Mouse (Mus musculus) liver (tissue): ENCODE measurements around the gene Stat2.
"Not testable (repeated sequence)": the region's sequence is repeated elsewhere in the genome, so short reads cannot be mapped to it uniquely, and the experiment has no call there.

Experiments
- DNase-seq: peaks from one replicate; pipeline ENCODE4 v3.0.0-alpha.2; 2020; ENCODE audit warnings: mixed read lengths

Stat2 gene

GRCm38 (mm10) chr10:128259946-128260345 lies 10.4 kb upstream of the Stat2 start:
- no peak for DNase-seq

DNA sequence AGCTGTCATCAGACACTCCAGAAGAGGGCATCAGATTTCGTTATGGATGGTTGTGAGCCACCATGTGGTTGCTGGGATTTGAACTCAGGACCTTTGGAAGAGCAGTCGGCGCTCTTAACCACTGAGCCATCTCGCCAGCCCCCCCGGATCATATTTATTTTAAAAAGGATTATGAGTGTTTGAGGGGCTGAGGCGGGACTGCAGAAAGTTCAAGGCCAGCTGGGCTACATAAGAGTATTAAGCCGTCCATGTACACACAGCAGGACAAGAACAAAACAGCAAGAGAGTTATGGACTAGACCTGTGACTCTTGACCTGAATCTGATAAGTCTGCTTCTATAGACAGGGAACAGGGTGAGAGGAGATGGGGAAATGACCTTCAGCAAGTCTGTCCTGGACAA lies 10.0 kb upstream of the Stat2 start:
- DNase-seq: not testable (repeated sequence)

- no peak for DNase-seq
Measured at GRCm38 (mm10) chr10:128262300-128262699, 8.1 kb upstream of the Stat2 start.

DNA sequence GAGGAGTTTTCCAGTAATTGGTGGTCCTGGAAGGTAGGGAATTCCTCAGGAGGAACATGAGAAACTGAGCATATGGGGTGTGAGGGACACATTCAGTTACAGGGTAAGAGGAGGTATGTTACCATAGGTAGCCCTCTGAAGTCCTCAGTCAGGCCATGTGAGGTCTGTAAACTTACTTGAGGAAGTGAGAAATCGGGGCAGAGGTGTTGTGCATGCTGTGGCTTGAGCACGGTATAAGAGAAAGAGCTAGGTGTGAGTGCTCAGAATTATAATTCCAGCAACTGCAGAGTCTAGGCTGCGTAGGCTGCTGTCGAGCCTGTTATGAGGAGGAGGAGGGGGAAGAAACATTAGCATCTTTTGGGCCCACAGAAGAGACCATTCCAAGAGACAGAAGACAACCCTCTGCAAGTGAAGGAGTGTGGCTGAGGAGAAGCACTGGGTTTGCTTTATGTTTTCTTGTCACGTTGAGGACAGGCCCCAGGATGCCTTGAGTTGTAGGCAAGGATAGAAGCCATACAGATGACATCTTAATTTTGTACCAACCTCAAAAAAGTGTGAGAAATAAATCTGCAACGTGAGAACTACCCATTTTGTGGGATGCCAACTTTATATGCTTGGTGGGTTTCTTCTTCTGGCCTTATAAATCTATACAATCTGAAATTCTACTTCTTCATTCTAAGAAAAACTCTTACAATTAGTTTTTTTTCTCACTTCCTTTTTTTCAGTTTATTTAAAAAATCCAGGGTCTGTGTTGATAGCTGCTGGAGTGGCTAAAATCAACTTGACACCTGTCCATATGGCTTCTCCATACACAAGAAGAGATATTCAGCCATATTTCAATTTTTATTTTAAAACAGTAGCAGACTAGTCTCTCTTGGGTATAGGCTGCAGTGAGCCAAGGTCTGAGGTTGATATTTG lies 6.7 kb upstream of the Stat2 start:
- no peak for DNase-seq

GRCm38 (mm10) chr10:128268371-128268770 lies 2.0 kb upstream of the Stat2 start, which contains the start of gene Apof:
TSS of gene Apof (plus strand) at chr10:128268671.
- peak; percentile 46 for DNase-seq

DNA sequence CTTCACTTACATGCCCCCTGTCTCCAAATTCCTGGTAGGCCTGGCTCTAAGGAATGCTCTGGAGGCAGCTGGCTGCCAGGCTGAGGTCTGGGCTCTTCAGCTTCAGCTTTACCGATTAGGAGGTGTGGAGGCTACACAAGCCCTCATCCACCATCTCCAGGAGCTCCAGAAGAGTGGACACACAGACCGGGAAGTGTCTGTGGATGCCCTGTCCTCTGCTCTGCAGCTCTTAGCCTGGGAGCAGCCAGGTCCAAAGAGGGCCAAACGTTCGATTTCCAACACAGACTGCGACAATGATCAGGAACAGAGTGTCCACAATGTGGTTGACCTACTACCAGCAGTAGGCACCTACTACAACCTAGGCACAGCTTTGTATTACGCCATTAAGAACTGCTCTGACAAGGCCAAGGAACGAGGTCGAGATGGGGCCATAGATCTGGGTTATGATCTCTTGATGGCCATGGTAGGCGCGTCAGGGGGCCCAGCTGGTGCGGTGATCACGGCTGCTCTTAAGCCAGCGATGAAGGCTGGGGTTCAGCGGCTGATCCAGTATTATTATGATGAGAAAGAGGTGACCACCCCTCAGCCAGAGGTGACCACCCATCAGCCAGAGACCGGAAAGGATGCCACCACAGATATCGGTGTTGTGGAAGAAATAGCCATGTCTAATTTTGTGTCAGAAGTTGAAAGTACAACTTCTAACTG lies 1.0 kb upstream of the Stat2 start:
- no peak for DNase-seq

DNA sequence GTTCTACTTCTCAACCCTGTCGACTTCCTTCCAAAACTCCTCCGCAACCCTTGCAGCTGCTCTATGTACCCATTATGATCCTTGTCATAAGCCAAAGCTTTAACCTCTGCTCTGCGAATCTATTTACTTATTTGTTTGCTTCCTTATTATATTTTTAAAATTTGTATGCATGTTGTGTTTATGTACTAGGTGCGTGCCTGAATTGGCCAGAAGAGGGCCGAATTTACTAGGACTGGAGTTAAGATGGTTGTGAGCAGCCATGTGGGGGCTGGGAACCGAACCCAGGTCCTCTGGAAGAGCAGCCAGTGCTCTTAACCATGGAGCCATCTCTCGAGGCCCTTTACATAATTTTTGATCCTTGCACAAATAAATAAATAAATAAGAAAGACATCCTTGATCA lies 507 bp downstream of the Stat2 start:
- no peak for DNase-seq

DNA sequence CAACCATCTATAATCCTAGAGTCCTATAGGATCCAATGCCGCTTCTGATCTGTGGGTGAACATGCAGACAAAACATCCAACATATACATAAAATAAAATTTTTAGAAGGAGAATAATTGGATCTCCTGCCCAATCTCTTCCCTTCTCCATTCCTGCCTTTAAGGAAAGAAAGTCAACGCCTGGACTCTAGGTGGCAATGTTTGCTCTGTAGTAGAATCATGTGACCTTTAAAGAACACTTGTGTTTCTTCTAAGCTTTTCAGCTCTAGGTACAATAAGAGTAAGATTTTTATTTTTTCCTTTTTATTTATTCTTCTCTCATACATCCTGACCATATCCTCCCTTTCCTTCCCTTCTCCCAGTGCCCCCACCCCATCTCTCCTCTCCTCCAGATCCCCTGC lies 1.5 kb downstream of the Stat2 start:
- DNase-seq: no peak

- DNase-seq: not testable (repeated sequence)
Measured at GRCm38 (mm10) chr10:128272819-128273439, 2.6 kb downstream of the Stat2 start.

DNA sequence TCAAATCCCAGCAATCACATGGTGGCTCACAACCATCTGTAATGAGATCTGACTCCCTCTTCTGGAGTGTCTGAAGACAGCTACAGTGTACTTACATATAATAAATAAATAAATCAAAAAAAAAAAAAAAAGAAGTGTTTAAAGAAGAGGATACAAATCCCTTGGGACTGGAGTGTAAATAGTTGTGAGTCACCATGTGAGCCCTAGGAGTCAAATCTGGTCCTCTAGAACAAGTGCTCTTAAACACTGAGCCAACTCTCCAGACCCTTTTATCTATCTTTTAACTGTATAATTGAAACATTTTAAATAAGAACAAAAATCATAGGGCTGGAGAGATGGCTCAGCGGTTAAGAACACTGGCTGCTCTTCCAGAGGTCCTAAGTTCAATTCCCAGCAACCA lies 5.0 kb downstream of the Stat2 start:
- not testable (repeated sequence) for DNase-seq

- no peak for DNase-seq
Measured at GRCm38 (mm10) chr10:128278158-128278557, 7.8 kb downstream of the Stat2 start.

GRCm38 (mm10) chr10:128280943-128281342 lies 10.6 kb downstream of the Stat2 start:
- no peak for DNase-seq

DNA sequence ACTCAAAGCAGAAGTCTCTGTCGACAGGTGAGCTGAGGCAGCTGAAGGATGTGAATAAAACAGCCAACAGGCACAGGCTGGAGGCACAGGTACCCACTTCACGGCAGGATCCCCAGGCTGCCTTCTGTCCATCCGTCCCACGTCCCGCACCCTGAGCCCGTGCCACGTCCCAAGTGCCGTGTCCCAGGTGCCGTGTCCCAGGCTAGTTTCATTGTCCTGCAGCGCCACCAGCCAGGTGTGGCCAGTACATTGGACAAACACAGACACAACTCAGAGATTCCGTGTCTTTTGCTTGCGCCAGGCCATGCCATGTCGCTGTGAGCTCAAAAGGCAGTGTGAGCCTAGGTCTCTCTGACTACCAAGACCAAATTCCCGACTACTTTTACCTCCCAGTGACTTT lies 11.3 kb downstream of the Stat2 start:
- no peak for DNase-seq

DNA sequence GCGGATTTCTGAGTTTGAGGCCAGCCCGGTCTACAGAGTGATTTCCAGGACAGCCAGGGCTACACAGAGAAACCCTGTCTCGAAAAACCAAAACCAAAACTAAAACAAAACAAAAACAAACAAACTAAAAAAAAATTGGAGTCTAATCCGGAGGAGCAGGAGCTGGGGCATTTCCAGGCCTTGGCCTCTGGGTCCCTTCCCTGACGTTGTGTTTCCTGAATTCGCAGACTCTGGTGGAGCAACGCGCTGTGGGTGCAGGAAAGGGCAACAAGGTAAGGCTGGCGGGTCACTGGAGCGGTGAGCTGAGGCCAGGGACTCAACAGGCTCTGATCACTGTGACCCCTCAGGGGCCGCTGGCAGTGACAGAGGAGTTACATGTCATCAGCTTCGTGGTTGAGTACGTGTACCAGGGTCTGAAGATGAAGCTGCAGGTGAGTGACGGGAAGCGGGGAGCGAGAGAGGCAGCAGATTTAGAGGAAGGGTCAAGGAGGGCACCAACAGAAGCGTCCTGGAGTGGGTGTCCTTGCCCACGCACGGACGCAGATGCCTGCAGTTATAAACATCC lies 12.6 kb downstream of the Stat2 start:
- no peak for DNase-seq

DNA sequence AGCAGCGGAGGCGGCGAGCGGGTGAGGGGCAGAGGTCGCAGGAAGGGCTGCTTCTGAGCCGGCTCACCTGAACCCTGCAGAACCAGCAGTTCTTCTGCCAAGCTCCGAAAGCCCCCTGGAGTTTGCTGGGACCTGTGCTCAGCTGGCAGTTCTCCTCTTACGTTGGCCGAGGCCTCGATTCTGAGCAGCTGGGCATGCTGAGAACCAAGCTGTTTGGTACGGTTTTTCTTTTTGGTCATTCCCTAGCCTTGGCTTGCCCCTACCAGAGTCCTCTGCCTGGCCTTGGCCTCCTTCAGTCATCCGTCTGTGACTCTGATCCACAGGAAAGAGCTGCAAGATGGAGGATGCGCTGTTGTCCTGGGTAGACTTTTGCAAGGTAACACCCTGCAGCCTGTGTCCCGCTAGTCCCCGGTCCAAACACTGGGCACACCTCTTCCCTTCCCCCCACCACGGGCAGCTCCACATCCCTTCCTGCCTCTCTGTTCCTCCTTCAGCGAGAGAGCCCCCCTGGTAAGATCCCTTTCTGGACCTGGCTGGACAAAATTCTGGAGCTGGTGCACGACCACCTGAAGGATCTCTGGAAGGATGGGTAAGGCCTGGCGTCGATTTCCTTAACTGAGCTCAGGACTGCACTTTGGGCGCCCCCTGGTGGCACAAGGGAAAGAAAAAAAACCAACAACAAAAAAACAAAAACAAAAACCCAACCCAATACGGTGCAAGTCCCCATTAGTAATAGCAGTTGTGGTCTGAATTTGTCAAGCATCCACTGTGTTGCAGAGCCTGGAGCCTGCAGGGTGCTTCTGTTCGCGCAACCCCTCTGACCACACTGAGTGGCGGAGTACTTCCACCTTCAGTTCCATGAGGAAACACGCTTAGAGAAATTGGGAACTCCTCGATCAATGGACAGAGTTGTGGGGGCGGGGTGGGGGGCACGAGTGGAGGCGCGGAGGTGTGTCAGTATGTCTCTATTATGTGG lies 13.5 kb downstream of the Stat2 start:
- DNase-seq: peak; percentile 72

- DNase-seq: not testable (repeated sequence)
Measured at GRCm38 (mm10) chr10:128290594-128290993, 20.2 kb downstream of the Stat2 start.

GRCm38 (mm10) chr10:128296370-128297090 lies 26.2 kb downstream of the Stat2 start:
- DNase-seq: no peak

DNA sequence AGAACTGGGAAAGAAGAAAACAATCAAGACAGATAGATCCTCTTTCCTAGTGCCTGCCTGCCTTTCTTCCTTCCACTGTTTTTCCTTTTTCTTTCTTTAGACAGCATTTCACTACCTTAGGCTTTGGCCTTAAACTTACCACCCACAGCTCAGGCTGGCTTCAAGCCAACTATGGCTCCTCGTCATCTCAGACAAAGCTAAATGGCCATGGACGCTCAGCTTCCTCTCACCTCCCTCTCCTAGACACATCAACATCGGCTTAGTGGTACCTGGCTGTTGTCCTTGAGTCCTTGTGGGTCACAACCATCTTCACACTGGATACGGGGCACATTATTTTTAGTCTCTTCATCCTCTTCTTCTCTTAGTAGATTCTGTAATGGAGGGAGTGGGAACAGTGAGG lies 26.9 kb downstream of the Stat2 start:
- DNase-seq: no peak

DNA sequence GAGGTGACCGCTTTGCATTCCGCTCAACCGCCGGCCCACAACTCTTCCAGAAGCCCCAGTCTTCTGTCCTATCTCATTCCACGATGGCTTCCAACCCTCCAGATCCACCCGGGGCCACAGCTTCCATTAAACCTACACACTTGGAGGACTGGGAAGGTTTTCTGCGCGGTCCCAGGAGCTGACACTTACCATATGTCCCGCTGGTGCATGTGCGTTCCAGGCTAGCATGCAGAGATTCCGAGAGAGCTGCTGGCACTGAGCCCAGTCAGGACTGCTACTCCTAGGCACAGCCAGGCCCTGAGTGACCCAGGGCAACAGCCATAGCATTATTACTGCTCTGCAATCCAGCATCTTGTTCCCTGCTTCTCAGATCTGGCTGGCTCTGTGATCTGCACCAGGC lies 27.3 kb downstream of the Stat2 start:
- DNase-seq: peak; percentile 36

DNA sequence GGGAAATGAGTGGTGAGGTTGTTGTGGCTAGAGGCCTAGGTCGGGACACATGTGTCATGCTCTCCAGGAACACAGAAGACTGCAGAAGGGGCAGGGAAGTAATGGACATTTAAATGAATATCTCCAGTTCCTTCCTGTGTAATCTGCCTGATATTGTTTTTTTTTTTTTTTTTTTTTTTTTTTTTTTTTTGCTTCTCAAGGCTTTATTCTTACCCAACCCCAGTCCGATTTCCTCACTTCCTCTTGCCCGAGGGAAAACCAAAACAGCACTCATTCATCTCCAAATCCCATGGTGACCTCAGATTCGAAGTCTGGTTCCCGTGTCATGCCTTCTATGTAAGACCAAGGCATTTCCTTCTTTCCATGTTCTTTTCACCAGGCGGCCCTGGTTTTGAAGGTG lies 27.9 kb downstream of the Stat2 start:
- DNase-seq: no peak

DNA sequence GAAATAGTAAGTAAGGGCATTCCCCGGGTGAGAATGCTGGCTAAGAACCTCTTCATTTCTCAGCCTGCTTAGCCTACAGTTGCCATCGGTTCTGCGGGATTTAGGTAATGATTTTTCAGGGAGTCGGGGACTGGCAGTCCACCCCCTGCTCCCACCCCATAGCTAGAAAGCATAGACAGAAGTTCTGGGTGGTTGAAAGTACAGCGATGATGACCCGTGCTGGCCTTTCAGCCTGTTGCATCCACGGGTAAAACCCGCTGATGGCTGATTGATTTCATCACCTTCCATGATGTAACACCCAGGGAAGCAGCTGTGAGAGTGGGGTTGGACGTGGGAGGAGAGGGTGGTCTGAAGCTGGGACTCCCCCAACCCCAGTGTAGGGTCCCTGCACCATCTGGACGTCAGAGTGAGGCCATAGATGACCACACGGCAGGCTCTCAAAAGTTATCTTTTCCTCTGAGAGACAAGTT lies 28.4 kb downstream of the Stat2 start, which contains the start of gene Il23a:
Gene Il23a (minus strand): TSS at position 51 of the 470 bp plus-strand sequence.
- DNase-seq: no peak
